Mouse (Mus musculus): ENCODE measurements around the gene Reep3. TPM values are rescaled to one million over a fixed set of nuclear protein-coding genes. Genes with fewer than 3 reads are reported as not detected.

Gene Reep3
- polyA plus RNA-seq, 1 experiment from 2014 or later, result 60.5 TPM

DNA sequence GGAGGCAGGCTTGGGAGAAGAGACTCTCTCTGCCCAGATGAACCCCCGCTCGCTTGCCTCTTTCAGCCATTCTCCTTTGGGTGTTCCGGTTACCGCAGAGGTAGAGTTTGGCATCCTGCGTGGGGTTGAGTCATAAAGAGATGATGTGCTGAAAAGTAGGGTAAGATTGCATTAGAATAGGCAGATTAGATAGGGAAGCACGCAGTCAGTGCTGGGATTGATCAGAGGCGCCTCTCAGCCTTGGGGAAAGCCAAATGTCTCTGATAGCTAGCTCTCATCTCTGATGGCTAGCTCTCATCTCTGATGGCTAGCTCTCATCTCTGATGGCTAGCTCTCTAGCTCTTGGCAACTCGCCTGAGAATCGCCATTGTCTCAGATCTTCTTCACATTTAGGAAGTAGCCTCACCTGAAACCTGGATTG, 4.1 kb upstream of the Reep3 start:
- Histone ChIP-seq H3K27ac (no peak overlapping the region), H3K4me3 (ENCODE audit: inconsistent target) (no peak overlapping the region), H3K79me2 (ENCODE audit: inconsistent target) (peaks cover 91% of the 10 kb centered on the region), H3K36me3 (ENCODE audit: inconsistent target) (no peaks in the 10 kb centered on the region; the same call in 1 of the 2 replicates)
- WGBS (ENCODE audit: missing documents), result 88% methylated on average over 9 of the region's 9 CpGs

DNA sequence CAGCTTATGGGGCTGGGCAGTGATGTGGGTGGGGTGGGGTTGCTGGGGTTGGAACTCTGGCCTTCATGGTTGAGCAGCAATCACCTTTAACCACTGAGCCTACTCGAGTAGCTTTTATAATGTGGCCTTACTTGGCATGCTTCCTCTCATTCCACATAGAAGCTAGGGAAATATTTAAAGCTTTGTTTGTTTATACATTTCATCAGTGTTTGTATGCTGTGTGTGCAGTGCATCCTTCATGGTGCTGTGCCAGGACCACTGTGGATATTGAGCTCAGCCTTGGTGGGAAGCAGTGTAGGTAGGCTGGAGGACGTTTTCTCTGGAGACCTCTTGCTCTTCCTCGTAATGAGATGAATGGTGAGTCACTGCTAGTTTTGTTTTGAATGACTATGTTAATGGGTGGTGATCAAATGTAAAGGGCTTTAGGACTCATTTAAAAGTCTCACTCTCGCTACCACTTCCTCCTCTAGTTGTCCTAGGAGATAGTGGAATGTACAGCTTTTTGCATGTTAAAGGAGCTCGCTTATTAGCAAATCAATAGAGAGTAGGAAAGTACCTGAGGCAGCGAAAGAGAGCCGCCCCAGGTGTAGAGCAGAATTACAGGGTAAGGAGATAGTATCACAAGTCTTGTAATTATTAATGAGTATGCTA, 3.4 kb upstream of the Reep3 start:
- 76% methylated on average over 7 of the region's 7 CpGs for WGBS (ENCODE audit: missing documents)
- no peak overlapping the region for H3K4me3 ChIP-seq (ENCODE audit: inconsistent target)
- H3K27ac ChIP-seq, result no peak overlapping the region
- H3K79me2 ChIP-seq (ENCODE audit: inconsistent target), result peaks cover 91% of the 10 kb centered on the region
- H3K36me3 ChIP-seq (ENCODE audit: inconsistent target), result no peaks in the 10 kb centered on the region; the same call in 1 of the 2 replicates

DNA sequence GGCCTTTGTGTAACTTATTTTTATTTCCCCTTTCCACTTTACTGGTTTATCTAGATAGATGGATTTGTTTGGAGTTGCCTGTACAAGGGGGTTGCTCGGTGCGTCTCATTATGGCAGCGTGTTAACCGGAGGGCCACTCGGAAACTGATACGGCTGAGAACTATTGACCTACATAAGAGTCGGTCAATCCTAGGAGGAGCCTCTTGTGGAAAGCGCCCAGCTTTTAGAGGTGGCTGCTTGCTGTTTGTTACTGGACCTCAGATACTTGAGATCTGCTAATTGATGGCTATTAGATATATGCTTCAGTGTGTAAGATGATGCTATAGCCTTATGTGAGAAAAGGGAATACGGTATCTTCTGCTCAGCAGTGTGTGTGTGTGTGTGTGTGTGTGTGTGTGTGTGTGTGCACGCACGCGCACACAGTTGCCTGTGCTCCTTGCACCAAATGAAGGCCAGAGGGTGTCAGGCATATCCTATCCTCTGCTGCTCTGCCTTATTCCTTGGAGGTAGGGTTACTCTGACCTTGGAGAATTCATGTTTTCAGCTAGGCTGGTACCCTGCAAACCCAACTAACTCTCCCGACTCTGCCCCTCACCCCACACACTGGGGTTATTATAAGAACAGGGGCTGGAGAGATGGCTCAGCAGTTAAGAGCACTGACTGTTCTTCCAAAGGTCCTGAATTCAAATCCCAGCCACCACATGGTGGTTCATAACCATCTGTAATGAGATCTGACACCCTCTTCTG, 2.6 kb upstream of the Reep3 start:
- Histone ChIP-seq H3K36me3 (ENCODE audit: inconsistent target) (no peaks in the 10 kb centered on the region; the same call in 1 of the 2 replicates), H3K4me3 (ENCODE audit: inconsistent target) (no peak overlapping the region), H3K27ac (no peak overlapping the region), H3K79me2 (ENCODE audit: inconsistent target) (peaks cover 91% of the 10 kb centered on the region)
- 98% methylated on average over 9 of the region's 13 CpGs for WGBS (ENCODE audit: missing documents)

DNA sequence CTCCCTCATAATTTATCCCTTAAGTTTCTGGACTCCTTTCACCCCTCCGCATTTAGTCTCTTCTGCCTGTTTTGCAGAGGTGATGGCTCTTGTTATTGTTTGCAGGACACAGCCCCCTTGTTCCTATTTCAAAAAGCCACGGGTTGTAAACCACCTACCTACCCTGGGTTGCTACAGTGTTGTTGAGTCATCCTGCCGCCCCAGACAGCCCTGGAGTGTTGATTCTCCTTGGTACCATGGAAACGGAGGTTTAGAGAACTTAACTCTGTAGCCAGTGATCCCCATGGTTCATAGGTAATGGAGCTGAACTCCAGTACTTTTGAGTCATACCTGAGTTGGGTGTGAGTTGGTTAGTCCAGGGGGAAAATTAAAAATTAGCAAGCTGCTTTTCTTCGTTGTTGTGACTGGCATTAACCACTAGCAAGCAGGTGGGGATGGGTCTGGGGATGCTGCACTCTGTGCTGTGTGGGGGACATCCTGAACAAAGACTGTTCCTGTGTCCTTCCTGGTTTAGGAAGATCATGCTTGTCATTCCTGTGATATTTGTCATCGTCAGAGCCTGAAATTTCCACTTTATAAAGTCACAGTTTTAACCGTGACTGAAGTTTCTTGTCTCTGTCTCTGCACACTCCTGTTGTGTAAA, 1.8 kb upstream of the Reep3 start:
- Histone ChIP-seq H3K27ac (peak overlapping the region; percentile 73; the same call in 1 of the 2 replicates), H3K36me3 (ENCODE audit: inconsistent target) (no peaks in the 10 kb centered on the region; the same call in 1 of the 2 replicates), H3K79me2 (ENCODE audit: inconsistent target) (peaks cover 91% of the 10 kb centered on the region), H3K4me3 (ENCODE audit: inconsistent target) (peak overlapping the region; percentile 74; the same call in 1 of the 2 replicates)
- WGBS (ENCODE audit: missing documents), result 25% methylated on average over 6 of the region's 7 CpGs

DNA sequence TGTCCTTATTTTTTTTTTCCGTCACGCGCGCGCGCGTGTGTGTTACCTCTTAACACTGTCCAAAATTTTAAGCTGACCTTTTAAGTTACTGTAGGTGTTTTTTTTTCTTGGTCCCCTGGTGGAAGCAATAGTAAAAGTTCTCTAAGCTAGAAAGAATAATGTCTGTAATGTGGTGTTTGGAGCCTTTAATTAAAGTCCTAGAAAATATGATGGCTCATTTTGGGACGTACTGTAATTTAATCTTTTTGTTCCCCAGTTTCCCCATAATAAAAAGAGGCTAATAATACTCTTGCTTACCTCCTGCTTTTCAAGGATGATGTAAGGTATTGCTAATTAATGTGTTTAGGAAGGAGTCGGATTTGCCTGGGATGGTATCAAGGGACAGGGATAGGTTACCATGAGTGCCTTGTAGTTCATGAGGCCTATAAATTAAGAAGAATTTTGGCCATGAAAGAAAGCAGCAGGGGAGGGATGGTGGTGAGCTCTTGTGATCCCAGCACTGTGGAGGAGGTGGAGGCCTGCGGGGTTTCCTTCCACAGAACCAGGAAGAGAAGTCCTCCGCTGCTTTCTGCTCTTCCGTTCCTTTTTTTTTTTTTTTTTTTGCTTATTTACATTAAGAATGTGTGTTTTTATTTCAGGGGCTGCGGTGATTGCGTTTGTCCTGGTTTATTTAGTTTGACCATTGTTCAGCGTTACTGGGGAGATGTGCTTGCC, 849 bp upstream of the Reep3 start:
- peak overlapping the region; percentile 74 for H3K4me3 ChIP-seq (ENCODE audit: inconsistent target)
- 1% methylated on average over 6 of the region's 15 CpGs for WGBS (ENCODE audit: missing documents)
- H3K79me2 ChIP-seq (ENCODE audit: inconsistent target), result peaks cover 91% of the 10 kb centered on the region
- H3K27ac ChIP-seq, result peak overlapping the region; percentile 73
- H3K36me3 ChIP-seq (ENCODE audit: inconsistent target), result no peaks in the 10 kb centered on the region; the same call in 1 of the 2 replicates

DNA sequence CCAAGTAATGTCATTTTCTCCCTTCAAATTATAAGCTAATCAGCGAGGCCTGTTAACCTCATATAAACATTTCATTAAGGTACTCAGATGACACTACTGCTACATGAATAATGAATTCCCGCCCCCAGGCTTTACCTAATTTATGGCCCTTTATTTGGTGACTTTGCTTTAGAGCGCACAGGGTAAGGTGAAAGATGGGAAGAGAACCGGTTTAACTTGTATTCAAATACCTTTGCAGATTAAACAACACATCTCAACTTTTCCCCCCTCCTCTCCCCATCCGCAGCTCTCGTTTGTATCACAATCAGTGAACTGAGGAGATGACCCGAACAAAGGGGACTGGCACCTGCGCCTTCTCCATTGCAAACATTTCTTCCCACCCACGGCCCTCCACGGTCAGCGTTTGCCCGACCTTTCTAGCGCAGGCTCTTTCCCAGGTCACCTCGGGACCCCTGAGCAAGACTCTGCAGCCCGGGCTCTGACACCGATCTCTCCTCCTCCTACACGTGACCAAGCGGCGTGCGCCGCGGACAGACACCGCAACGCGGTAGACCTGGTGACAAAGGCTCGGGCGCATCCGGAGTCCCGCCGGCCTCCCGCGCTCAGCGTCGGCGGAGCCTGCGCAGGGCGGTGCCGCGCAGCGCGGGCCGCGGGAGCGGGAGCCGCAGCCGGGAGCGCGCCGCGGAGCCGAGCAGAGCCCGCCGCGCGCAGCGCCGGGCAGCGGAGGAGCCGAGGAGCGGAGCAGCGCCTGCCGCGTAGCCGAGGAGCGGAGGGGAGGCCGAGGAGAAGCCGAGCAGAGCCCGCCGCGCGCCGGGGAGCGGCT, 736 bp downstream of the Reep3 start, which contains the start of gene Jmjd1c:
TSS of gene Jmjd1c (plus strand) at position 328 of the 823 bp plus-strand sequence.
- 7% methylated on average over 47 of the region's 73 CpGs for WGBS (ENCODE audit: missing documents)
- H3K4me3 ChIP-seq (ENCODE audit: inconsistent target), result peak within 1 kb of the TSS; percentile 74

DNA sequence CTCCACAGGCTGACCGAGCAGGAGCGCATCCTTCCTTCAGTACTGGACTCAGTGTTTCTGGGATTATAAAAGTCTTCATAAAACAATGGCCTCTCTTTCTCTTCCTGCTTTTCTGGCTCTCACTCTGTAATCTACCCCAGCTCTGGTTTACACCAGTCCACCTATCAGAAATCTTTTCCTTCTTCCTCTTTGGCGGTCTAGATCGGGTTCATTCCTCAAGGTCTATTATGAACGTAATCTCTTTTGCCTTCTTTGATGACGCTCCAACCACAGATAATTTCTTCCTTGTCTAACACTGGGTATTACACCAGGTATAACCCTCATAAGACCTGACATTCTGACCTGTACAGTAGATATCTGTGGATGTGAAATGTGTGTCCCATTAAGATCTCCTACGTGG, 1.8 kb downstream of the Reep3 start:
- Histone ChIP-seq H3K4me3 (ENCODE audit: inconsistent target) (no peak overlapping the region), H3K36me3 (ENCODE audit: inconsistent target) (no peaks in the 10 kb centered on the region), H3K79me2 (ENCODE audit: inconsistent target) (peaks cover 89% of the 10 kb centered on the region), H3K27ac (no peak overlapping the region)
- WGBS (ENCODE audit: missing documents), result 85% methylated on average over 7 of the region's 7 CpGs

More for the DNA sequence above, 736 bp downstream of the Reep3 start, which contains the start of gene Jmjd1c:
- Histone ChIP-seq H3K36me3 (ENCODE audit: inconsistent target) (no peaks in the 10 kb centered on the region), H3K27ac (no peak within 1 kb of the TSS), H3K79me2 (ENCODE audit: inconsistent target) (peaks cover 90% of the 10 kb centered on the region)

DNA sequence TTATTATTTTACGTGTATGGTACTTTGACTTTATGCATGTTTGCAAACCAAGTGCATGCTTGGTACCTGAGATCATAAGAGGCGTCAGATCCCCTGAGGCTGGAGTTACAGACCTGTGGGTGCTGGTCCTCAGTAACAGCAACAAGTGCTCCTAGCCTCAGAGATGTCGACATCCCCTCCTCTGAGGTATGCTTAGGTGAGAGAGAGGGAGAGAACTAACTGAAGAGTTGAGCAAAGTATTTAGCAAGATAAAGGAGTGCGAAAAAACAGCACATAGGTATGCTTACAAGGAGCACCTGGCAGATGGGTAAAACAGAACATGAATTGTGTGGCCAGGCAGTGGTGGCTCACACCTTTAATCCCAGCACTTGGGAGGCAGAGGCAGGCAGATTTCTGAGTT, 6.1 kb downstream of the Reep3 start:
- 91% methylated on average over 4 of the region's 4 CpGs for WGBS (ENCODE audit: missing documents)
- H3K36me3 ChIP-seq (ENCODE audit: inconsistent target), result no peaks in the 10 kb centered on the region
- peaks cover 98% of the 10 kb centered on the region for H3K79me2 ChIP-seq (ENCODE audit: inconsistent target)
- H3K4me3 ChIP-seq (ENCODE audit: inconsistent target), result no peak overlapping the region
- H3K27ac ChIP-seq, result no peak overlapping the region

DNA sequence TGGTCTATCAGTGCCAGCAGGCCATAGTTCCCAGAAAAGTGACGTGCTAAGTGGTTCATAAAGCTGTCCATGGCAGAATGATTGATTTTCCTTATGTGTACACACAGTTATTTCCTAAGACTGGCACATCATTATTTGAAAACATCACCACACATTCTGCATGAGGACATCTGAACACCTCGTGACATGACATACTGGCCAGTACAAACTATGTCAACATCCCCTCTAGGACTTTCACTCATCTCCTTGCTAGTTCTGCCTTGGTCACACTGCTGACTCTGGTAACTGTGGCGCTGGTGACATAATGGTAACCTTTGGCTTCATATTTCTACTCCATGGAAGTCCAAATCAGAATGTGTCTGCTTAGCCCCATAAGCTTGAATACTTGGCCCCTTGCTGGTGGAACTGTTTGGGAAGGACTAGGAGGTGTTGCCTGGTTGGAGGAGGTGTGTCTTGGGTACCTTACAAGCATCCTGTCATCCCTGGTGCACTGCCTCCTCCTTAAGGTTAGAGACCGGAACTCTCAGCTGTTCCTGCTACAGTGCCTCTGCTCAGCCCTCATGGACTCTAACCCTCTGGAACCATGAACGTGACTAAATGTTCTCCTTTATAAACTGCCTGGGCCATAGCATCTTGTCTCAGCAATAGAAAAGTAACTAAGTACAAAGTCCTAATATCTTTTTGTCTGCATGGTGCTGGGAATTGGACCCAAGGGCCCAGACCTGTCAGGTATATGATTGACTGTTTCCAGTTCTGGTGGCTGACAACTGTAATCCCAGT, 9.1 kb downstream of the Reep3 start:
- Histone ChIP-seq H3K36me3 (ENCODE audit: inconsistent target) (no peaks in the 10 kb centered on the region), H3K4me3 (ENCODE audit: inconsistent target) (no peak overlapping the region), H3K27ac (no peak overlapping the region), H3K79me2 (ENCODE audit: inconsistent target) (peaks cover 95% of the 10 kb centered on the region)
- WGBS (ENCODE audit: missing documents), result 100% methylated on average over 5 of the region's 5 CpGs

DNA sequence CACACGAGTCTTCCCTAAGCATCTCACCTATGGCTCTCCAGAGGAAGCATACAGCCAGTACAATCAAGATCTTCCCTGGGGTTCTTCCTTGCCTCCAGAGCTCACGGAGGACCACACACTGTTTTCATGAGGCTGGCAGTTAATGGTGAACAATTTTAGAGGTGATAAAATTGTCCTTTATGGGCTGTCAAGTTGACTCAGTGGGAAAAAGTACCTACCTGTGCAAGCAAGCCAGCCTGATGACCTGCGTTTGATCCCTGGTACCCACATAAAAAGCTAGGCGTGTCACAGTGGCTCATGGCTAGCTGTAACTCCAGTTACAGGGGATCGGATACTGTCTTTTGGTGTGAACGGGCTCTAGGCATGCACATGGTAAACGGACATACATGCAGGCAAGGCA, 10.8 kb downstream of the Reep3 start:
- H3K79me2 ChIP-seq (ENCODE audit: inconsistent target), result peaks cover 92% of the 10 kb centered on the region; the same call in 1 of the 2 replicates
- H3K27ac ChIP-seq, result no peak overlapping the region
- H3K36me3 ChIP-seq (ENCODE audit: inconsistent target), result no peaks in the 10 kb centered on the region
- H3K4me3 ChIP-seq (ENCODE audit: inconsistent target), result no peak overlapping the region
- WGBS (ENCODE audit: missing documents), result 100% methylated on average over 5 of the region's 7 CpGs

DNA sequence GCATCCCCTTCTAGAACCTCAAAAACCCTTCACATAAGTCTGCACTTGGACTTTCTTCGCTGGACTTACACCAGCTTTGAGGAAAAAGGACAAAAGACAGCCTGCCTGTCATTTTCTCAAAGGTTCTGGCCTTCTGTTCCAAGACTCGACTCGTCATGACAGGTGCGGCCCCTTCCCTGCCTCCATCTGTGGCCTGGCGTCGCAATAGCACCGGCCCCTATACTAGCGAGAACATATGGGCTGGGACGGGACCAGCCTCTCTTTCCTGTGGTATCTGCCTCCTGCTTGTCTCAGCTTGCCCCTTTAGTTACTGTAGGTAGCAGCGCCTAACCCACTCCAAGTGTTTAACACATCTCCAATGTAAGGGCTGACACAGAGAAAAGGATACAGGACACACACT, 11.6 kb downstream of the Reep3 start:
- Histone ChIP-seq H3K36me3 (ENCODE audit: inconsistent target) (no peaks in the 10 kb centered on the region), H3K79me2 (ENCODE audit: inconsistent target) (peaks cover 90% of the 10 kb centered on the region; the same call in 1 of the 2 replicates), H3K4me3 (ENCODE audit: inconsistent target) (no peak overlapping the region), H3K27ac (no peak overlapping the region)
- WGBS (ENCODE audit: missing documents), result 88% methylated on average over 4 of the region's 10 CpGs

DNA sequence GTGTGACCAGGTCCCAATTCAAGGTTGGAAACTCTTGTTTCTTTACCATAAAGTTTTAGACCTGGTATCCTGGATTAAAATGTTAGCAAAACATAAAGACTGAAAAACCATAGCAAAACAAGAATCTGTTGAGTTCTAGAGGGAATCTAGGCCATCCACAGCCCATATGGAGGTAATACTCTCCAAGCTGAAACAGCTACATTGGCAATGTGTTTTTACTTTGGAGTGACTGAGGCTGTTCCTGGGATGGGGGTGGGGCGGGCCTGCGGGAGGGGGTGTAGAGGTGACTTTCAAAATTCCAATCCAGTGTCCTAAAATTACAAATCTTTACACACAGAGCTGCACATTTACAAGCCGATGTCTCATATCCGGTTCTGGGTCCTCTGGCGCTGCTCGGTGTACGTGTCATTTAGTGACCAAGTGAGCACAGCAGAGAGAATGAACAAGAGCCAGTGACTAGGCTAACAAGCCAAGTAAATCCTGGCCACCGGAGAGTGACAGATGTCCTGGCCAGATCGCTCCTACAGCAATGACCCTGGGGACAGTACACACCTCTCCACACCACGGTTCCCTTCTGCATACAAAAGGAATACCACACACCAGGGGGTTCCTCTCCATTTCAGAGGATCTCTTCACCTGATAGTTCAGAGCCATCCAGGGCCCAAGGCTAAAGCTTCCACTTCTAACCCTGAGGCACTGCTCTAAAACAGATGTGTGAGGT, 13.1 kb downstream of the Reep3 start:
- H3K4me3 ChIP-seq (ENCODE audit: inconsistent target), result no peak overlapping the region
- peaks cover 87% of the 10 kb centered on the region; the same call in 1 of the 2 replicates for H3K79me2 ChIP-seq (ENCODE audit: inconsistent target)
- 95% methylated on average over 9 of the region's 10 CpGs for WGBS (ENCODE audit: missing documents)
- no peak overlapping the region for H3K27ac ChIP-seq
- no peaks in the 10 kb centered on the region for H3K36me3 ChIP-seq (ENCODE audit: inconsistent target)

All from macrophage (primary cell).